Mouse (Mus musculus) gastrocnemius, adult 18-20 months (tissue): Measurements from ENCODE around the gene Tstd1. TPM values are rescaled to one million over a fixed set of nuclear protein-coding genes. Genes with fewer than 3 reads are reported as not detected.

ENCODE experiments used
- DNase-seq: peaks from one replicate; pipeline ENCODE4 v3.0.0; 2021; ENCODE audit warnings: low spot score
- total RNA-seq, 2 experiments: library from RNA; stranded (reverse); gene quantifications; 2 replicates each; pipeline ENCODE4 v1.2.3; 2021

Gene Tstd1
- total RNA-seq, 2 experiments from 2014 or later: 0.48 to 0.93 TPM

DNA sequence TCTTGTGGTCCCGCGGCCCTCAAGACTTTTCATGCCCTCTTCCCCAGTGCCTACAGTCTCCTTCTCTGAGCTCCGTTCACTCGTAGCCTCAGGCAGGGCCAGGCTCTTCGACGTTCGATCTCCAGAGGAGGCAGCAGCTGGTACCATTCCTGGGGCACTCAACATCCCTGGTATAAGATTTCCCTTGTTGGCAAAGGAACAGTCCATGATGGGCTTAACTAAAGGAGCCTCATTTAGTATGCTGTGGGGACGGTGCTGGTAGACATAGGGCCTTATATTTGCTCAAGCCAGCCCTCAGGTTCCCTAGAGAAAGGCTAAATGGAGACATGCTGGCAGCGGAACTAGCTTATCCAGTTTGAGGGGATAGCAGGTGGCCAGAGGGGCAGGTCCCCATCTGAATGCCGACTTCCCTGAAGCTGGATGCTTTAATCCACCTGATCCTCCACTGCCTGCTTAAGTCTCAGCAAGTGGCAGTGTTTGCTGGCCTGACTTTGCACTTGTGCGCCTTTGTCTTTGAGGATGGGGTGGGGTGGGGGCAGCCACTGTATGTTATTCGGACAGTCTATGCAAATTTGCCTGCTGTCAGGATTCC is 715 bp downstream of the Tstd1 start:
- DNase-seq: no peak

DNA sequence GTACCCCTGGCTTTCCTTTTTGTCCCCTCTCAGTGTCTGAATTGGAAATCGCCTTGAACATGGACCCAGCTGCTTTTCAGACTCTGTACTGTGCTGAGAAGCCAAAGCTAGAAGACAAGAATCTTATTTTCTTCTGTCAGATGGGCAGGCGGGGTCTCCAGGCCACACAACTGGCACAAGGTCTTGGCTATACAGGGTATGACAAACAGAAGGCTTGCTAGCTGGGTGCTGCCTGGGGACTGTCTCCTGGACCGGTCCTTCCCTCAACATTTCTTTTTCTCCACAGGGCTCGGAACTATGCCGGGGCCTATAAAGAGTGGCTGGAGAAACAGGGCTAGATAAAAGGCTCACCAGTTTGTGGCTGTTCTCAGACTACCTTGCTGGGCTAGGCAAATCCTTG is 1.2 kb downstream of the Tstd1 start:
- DNase-seq: no peak

DNA sequence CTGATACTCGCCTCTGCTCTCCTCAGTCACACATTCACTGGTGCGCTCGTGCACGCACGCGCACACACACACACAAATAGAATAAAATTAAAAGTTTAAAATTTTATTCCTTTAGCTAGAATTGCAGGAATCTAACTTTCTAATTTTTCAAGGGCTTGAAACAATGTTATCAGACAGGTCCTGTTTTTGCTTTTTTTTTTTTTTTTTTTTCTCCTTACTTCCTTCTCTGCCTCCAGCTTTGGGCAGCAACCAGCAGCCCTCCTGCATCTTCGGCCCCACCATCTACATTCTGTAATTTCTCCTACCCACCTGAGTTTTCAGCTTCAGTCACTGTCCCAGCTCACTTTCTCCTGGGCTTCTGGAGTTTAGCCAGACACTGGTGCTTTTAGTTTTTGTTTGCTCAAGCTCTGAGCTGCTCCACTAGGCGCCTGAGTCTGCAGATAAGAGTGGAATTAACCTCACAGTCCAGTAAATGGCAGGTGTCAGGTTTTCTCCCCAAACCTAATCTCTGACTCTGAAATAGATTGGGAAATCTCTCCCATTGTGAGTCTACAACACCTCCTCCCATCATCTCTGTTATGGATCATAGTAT is 3.9 kb downstream of the Tstd1 start:
- DNase-seq: no peak

DNA sequence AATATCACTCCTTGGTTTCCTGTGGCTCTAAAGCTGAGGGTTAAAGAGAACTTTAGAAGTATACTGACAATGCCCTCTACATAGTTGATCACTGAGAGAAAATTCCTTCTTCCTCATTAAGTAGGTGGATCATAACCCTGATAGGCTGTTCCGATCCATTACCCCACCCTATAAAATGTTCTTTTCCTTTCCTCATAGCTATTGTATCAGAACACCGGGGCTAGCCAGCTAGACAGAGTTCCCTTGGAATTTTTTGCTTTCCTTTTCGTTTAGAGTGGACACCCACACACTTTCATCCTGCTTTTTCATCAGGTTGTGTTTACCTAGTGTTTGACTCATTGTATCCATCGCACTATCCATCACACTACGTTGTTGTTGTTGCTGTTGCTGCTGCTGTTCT is 6.0 kb downstream of the Tstd1 start:
- no peak for DNase-seq

DNA sequence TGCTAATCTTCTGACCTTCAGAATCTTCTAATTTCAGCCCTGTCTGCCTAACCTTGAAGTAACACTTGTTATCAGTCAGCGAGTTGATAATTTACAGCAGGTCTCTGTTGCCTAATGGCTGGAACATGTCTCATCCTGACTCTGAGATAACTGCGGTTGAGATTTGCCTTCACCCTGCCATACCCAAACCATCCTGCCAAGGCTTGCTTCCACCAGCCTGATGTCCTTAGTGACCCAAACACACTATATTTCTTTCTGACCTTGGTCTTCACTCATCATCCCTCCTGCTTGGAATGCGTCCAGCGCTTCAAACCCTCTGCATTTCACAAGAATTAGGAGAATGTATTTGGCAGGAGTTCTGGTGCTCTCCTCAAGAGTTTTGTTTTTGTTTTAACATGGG is 6.5 kb downstream of the Tstd1 start:
- DNase-seq: no peak

DNA sequence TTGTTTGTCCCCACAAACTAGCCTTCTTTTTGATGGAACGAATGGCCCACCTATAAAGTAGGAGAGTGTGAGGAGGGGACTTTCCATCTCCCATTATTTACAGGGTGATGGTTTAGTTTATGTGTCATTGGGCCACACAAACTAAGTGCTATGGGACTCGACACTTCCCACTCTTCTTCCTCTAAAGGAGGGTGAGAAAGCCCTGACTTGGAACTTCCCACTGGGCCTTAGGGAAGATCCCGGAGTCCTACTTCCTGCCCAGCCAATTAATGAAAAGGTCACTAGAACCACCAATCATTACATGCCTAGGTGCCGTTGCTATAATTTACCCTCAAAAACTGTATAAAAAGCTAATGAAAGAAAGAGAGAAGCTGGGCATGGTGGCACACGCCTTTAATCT is 13.5 kb downstream of the Tstd1 start:
- DNase-seq: no peak

DNA sequence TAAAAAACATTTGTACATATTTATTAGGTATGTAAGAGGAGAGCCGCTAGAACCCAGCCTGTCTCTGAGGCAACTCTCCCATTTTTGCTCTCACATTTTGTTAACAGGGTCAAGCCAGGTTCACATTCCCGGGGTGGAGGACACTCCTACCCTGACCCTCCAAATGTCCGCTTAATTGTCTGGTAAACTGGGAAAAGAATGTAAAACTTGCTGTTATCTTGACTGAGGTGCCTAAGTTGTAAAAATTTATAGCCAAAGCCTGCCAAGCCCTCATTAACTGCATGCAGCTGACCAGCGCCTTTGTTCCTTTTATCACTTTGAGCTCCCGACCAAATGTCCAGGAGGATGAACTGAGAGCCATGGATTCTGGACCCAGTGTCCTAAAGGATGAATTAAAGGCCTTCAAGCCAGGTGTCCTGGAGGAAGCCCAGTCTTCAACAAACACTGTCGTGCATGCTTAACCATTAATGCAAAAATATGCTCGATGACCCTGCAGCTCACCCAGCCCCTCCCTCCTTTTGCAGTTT is 16.7 kb downstream of the Tstd1 start:
- DNase-seq: no peak

DNA sequence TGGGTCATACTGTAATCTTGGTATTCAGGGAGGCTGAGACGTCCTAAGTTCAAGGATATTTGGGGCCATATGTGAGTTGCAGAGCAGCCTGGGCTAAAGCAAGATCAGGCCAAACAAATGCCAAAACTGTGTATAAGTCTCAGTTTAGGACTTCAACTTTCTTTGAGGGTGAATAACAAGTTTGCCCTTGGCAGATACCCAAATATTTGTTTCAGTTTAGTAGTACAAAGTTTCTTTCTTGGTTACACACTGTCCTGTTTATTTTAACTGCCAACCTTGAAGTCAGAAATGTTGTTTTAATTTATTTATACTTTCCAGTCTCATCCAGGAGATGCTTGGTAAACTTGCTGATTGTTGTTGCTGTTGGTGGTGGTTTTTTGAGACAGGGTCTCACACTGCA is 17.3 kb downstream of the Tstd1 start:
- DNase-seq: no peak

DNA sequence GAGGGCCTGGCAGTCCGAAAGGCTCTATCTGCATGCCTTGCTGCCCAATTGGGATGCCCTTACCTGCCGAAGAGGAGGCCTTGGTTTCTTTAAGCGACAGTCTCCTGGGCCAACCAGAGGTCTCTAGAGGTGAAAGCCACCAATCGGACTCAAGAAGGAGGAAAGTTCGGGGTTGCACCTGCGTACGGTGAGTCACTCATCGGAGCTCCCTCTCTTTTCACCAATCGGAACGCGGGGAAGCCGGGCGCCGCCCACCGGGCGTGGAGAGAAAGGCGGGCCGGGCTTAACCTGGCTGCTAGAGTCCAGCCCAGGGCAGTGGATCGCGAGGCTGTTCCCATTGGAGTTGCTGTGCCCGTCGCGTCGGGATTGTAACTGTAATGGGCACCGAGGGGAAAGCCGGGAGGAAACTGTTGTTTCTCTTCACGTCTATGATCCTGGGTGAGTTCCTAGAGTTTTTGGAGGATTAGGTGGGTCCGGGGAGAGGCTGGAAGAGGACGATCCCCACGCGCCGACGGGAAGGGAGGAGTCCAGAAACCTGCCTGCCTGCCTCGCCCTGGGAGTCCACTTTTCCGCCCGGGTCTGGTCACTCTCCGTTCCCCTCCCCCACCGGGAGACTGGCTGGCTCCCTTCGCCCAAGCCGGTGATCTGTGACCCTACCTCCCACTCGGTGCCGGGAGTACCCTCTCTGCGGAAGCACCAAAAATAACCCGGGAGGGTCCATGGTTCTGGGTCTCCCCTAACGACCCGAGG is 18.8 kb downstream of the Tstd1 start, which contains the start of gene F11r:
F11r (plus strand) TSS at position 272 of the 750 bp plus-strand sequence.
- peak; percentile 30 for DNase-seq

DNA sequence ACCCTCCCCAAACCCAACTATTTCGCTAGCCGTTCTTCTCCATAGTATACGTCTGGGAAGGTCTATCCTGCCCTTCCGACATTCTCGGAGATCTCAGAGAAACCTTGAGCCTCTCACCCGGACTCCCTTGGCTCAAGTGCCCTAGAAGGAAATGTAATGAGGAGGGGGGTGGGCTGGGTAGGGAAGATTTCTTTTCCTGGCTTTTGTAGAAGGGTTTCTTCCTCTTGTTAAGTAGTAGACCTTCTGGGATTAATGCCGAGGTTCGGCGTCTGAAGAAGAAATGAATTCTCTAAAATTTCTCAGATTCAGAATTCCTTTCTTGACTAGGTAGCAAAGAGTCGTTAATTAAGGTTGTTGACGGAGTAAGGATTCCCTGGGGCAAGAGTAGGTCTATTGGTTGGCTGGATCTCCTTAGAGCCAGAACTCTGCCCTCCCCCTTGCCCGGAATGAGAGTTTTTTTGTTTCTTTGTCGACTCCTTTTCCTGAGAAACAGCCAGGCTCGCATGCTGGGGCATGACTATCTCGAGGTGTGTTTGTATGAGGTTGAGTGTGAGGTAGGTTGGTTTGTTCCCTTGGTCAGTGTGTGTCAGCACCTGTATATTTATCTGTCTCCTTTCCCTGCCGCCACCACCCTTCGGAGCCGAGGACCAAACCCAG is 19.5 kb downstream of the Tstd1 start:
- no peak for DNase-seq

DNA sequence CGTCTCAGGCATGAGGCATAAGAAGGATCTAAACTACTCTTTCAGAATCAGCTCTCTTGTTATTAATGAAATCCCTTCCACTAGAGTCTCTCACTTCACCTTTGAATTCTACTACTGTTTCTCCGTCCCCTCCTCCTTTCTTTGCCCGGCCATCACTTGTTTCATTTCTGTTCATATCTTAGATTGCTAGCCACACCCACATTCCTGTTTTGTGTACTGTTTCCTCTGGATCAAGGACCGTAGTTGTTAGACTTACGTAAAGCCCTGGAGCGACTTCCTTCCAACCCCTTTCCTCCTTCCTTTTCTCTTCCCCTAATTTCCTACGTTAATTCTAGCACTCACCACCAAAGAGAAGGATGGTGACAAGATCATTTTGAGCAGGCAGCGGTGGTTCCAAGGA is 20.4 kb downstream of the Tstd1 start:
- no peak for DNase-seq

DNA sequence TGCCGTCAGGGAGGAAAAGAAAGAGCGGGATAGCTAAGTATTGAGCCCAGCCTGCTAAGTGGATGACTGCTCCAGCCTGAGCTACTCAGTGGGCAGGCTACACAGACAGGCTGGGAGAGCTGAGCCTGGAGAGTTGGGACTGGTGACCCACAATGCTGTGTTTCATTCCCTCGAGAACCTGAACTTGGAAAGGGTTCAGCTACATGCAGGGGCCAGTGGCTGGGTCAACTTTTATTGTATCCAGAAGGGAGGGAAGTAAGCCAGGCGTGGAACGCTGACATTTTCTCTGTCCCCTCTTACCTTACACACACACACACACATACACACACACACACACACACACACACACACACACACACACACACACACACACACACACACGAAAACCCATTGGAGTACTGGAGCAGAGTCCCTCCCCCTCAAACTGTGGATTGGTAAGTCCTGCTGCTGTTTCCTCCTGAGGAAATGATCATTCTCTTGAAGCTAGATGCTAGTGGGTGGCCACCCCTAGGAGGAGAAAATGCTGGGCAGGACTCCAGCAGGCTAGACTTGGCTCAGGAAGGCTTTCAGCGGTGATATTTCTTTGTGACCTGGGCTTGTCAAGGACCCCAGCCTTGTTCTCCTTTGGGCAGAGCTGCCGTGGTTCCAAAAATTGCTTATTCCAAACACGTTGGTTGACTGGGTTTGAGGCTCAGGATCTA is 21.5 kb downstream of the Tstd1 start:
- peak; percentile 25 for DNase-seq

DNA sequence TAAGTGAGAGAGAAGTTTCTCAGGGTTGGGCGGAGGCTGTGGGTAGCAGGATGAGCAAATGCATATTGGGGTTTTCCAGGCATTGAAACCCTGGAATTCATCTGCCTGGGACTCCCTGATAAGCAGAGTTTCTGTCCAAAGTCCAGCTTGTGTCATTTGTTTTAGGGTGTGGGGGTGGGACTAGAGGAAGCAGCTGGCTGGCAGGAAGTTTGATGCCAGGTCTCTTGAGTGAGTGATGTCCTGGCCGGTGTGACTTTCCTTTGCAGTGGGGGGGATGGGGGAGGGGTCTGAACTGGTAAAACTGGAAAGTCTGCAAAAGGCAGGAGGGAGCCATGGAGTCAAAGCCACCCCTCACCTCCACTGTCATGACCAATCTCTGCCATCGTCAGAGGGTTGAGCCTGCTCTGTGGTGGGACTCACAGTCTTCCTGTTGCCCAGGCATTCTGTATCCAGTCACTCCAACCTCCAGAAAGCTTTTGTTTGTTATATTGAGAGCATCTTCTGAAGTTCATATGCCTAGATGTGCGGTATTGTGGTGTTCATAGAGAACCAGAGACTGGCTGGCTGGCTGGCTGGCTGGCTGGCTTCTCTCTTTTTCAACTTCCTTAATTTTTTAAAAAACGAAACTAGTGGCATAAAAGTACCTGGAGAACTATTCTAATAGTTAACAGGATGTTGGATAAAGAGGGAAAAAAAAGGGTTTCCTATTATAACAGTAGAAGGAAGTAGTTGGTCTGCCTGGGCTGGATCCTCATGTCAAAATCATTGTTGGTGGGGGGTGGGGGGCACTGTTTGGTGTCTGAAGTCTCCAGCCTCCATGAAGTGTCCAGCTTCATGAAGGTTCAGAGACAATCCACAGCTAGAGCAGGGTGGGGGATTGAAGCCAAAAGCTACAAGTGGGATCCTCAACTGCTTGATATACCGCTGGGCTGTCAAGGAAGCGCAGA is 23.1 kb downstream of the Tstd1 start:
- DNase-seq: no peak

DNA sequence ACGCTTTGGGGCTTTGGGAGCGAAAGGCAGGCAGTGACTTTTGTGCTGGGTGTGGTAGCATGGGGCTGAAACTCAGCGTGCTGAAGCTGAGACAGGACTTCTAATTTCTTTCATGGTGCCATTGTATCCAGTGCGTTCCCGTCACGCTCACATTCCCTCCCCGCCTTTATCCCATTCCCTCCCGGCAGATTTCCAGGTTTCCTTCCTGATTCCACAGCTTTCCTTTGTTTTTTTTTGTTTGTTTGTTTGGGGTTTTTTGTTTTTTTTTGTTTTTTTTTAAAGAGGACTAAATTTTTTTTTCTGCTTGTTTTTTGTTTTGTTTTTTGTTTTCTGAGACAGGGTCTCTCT is 23.7 kb downstream of the Tstd1 start:
- DNase-seq: no peak

DNA sequence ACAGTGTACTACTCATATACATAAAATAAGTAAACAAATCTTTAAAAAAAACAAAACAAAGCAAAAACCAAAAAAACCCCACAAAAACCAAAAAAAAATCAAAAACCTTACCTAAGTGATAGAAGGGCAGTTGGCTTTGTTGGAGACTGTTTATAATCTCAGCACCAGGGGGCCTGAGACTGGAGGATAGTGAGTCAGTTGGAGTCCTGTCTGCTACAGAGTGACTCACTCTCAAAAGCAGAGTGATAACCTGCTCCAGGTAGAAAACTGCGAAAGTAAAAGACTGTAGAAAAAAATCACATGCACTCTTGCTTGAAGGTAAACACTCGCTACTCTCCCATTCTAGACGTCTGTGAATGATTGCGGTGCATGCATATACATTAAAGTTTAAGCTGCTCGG is 26.4 kb downstream of the Tstd1 start:
- no peak for DNase-seq

DNA sequence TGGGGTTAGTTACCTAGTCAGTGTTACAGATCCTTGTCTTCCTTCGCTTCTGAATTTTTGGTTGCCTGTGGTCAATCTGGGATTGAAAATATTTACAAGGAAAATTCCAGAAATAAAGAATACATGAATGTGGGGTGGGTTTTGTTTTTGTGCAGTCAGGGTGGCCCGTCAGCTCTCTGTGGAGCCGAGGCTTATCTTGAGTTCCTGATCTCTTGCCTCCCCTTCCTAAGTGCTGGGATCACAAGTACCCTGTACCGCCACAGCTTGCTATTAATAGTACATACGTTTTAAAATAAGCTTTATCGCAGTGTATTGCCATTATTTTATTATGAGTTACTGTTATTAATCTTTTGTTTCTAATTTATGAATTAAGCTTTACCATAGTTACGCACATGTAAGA is 28.2 kb downstream of the Tstd1 start:
- no peak for DNase-seq

DNA sequence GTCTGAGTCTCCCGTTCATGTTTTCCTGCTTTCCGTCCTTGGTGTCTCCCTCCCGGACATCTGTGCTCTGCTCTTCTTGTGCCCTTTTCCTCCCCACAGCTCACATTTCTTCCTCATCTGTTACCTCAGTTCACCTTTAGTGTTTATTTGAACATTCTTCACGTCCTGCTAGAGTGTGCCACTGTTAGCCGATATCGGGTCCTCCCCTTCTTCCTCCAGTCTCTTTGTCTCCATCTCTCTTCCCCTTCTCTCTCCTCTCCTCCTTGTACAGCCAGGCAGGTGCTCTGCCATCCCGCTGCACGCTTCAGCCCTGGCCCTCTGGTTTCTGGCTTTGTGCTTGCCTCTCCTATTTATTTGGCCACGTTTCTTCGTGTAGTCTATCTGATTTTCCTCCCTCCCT is 29.0 kb downstream of the Tstd1 start:
- no peak for DNase-seq

DNA sequence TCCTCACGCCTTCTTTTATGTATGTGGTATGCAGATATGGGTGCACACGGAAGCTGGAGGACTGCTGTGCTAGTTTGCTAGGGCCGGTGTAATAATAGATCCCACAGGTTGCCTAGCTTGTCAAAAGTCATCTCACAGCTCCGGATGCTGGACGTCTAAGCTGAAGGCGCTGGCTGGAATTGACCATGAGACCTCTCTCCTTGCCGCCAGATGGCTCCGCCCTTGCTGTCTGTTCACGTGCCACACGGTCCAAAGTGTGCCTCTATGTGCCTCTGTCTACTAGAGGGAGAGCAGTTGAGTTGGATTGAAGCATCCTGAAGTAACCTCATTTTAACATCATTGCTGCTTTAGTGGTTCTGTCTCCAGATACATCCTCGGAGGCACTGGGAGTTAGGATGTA is 31.4 kb downstream of the Tstd1 start:
- DNase-seq: no peak

DNA sequence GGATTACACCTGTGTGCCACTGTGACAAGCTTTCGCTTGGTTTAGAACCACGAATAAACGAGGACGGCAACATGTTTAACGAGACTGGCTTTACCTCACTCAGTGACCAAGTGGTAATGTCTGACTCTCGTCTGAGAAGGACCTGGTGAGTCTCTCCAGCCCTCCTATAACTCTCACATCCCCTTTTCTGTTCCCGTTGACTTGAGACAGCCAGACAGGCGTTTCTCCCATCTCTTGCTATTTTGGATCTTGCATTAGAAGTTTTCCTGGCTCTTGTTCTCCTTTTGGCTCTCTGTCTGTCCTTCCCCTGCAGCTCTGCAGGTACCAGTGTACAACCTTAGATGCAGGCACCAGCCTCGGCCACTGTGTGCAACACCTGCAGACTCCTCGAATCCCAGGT is 32.3 kb downstream of the Tstd1 start:
- no peak for DNase-seq

DNA sequence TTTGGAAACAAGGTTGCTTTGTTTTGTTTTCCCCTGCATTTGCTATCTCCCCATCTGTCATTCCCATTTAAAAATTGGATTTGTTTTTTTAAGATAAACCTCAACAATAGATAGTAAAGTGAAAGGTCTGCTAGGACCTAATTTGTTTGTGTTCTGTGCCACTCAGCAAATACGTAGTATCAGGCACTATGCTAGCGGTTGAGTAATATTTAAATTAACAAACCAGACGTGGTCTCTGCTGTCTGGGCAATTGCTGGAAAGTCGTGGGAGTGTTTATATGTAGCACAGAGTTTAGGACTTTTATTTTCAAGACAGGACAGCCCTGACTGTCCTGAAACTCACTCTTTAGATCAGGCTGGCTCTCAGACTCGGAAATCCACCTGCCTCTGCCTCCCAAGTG is 33.9 kb downstream of the Tstd1 start:
- DNase-seq: no peak

DNA sequence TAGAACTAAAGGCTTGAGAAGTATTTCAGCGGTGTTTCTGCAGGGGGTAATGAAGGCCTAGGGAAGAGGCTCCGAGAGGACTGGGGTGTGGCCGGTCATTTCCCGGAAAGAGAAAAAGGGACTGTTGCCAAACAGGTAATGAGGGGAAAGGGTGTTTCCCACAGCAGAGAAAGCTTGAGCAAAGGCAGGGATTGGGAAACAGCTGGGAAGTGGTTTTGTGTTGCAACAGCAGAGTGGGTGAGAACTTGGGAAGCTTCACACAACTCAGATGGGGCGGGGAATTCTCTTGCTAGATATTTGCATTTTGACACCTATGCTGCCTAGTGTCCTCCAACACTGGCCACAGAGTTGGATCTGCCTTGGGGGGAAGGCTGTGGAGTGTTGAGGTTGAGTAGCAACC is 34.3 kb downstream of the Tstd1 start:
- no peak for DNase-seq
